Mouse (Mus musculus) limb, embryonic 14.5 days (tissue): ENCODE measurements around the gene Sbds. TPM values are rescaled to one million over a fixed set of nuclear protein-coding genes. Genes with fewer than 3 reads are reported as not detected.

ENCODE experiments used
- ATAC-seq: fragments of 200-750 bp; cut with Nextera tagmentation; 2 replicates; pipeline ENCODE4 v1.8.0; 2017; ENCODE audit warnings: low read depth, moderate number of reproducible peaks, moderate TSS enrichment; ENCODE audit not compliant: low FRiP score
- DNase-seq: peaks from one replicate; pipeline ENCODE4 v3.0.0-alpha.2; 2015; ENCODE audit warnings: low spot score
- H3K27ac ChIP-seq: fragments of 300-500 bp; sonication (generic); replicated peaks from 2 replicates; pipeline ENCODE4 v1.5.1; 2014; ENCODE audit warnings: low read depth, mild to moderate bottlenecking, low read length, moderate library complexity, mixed read lengths
- H3K27me3 ChIP-seq: fragments of 300-500 bp; sonication (generic); 2 replicates; pipeline ENCODE4 v1.6.1; 2014; ENCODE audit warnings: low read length, mixed read lengths; ENCODE audit not compliant: control insufficient read depth, insufficient read depth
- H3K36me3 ChIP-seq: fragments of 300-500 bp; sonication (generic); 2 replicates; pipeline ENCODE4 v1.6.1; 2014; ENCODE audit warnings: mild to moderate bottlenecking, low read length, moderate library complexity, mixed read lengths; ENCODE audit not compliant: control insufficient read depth, insufficient read depth
- H3K4me1 ChIP-seq: fragments of 300-500 bp; sonication (generic); 2 replicates; pipeline ENCODE4 v1.6.1; 2014; ENCODE audit warnings: antibody characterized with exemption, low read length, mixed read lengths; ENCODE audit not compliant: control insufficient read depth, insufficient read depth
- H3K4me2 ChIP-seq: fragments of 300-500 bp; sonication (generic); replicated peaks from 2 replicates; pipeline ENCODE4 v1.6.1; 2014; ENCODE audit warnings: low read depth, mild to moderate bottlenecking, low read length, moderate library complexity; ENCODE audit not compliant: severe bottlenecking
- H3K4me3 ChIP-seq: fragments of 300-500 bp; sonication (generic); replicated peaks from 2 replicates; pipeline ENCODE4 v1.5.1; 2014; ENCODE audit warnings: low read length
- H3K9ac ChIP-seq: fragments of 300-500 bp; sonication (generic); 2 replicates; pipeline ENCODE4 v1.6.1; 2014; ENCODE audit warnings: mild to moderate bottlenecking, low read depth, low read length, moderate library complexity; ENCODE audit not compliant: severe bottlenecking
- H3K9me3 ChIP-seq: fragments of 300-500 bp; sonication (generic); 2 replicates; pipeline ENCODE4 v1.6.1; 2016; ENCODE audit warnings: low read length; ENCODE audit not compliant: control insufficient read depth
- POLR2A ChIP-seq: fragments of 200-500 bp; IDR thresholded peaks from 2 replicates; pipeline ENCODE4 v1.8.0; 2012; ENCODE audit warnings: inconsistent platforms, mild to moderate bottlenecking, moderate library complexity, borderline replicate concordance; ENCODE audit not compliant: insufficient read depth, insufficient read length; ENCODE audit errors: extremely low read depth
- WGBS: fragments of 180-500 bp; shearing (Covaris S2); extraction: QIAGEN DNeasy Blood & Tissue Kit; methylation state at CpG from one replicate; pipeline ENCODE4 v1.1.7; 2014; 5-methylcytosine and 5-hydroxymethylcytosine counted together
- polyA plus RNA-seq, 2 experiments: library from polyadenylated mRNA; depleted of rRNA in 1 of 2; stranded (reverse) in 1 of 2; unstranded in 1 of 2; fragments of >200 nt; fragmentation: Nextera tagmentation in 1 of 2; extraction: Ambion mirVana in 1 of 2; gene quantifications; 2 replicates each; pipeline versions ENCODE4 v1.2.1 to v1.2.3; 2012 to 2014

Gene Sbds
- polyA plus RNA-seq, 2 experiments: 50.8 to 51.9 TPM

GRCm38 (mm10) chr5:130239856-130240255 is 15.5 kb downstream of the Sbds start:
- H3K4me1 ChIP-seq: no peaks in the 10 kb centered on the region
- no peaks in the 10 kb centered on the region for H3K27me3 ChIP-seq
- no peak overlapping the region for H3K4me2 ChIP-seq
- H3K27ac ChIP-seq: no peak overlapping the region
- peaks cover 94% of the 10 kb centered on the region for H3K36me3 ChIP-seq
- no peak for DNase-seq
- ATAC-seq: no peak
- no peak for TF ChIP-seq POLR2A
- no peak overlapping the region for H3K9ac ChIP-seq
- no peaks in the 10 kb centered on the region for H3K9me3 ChIP-seq
- no peak overlapping the region for H3K4me3 ChIP-seq
- 95% methylated on average over 2 of the region's 2 CpGs for whole genome bisulfite sequencing

- TF ChIP-seq POLR2A: no peak
- Histone ChIP-seq H3K9me3 (no peaks in the 10 kb centered on the region), H3K9ac (no peak overlapping the region), H3K27ac (no peak overlapping the region), H3K4me3 (no peak overlapping the region), H3K36me3 (peaks cover 94% of the 10 kb centered on the region), H3K4me2 (no peak overlapping the region), H3K27me3 (no peaks in the 10 kb centered on the region), H3K4me1 (no peaks in the 10 kb centered on the region)
- no peak for ATAC-seq
- 92% methylated on average over 7 of the region's 7 CpGs for WGBS
- DNase-seq: no peak
Observed at GRCm38 (mm10) chr5:130239236-130239635, 16.1 kb downstream of the Sbds start.

GRCm38 (mm10) chr5:130236302-130236701 is 19.0 kb downstream of the Sbds start:
- ATAC-seq: no peak
- WGBS: 92% methylated on average over 8 of the region's 8 CpGs
- Histone ChIP-seq H3K36me3 (peaks cover 98% of the 10 kb centered on the region), H3K27me3 (no peaks in the 10 kb centered on the region), H3K4me3 (no peak overlapping the region), H3K9me3 (no peaks in the 10 kb centered on the region), H3K4me2 (no peak overlapping the region), H3K4me1 (no peaks in the 10 kb centered on the region), H3K9ac (no peak overlapping the region), H3K27ac (no peak overlapping the region)
- no peak for TF ChIP-seq POLR2A
- DNase-seq: no peak

GRCm38 (mm10) chr5:130228120-130228519 is 27.2 kb downstream of the Sbds start:
- Histone ChIP-seq H3K9ac (no peak overlapping the region), H3K9me3 (no peaks in the 10 kb centered on the region), H3K4me3 (no peak overlapping the region), H3K4me2 (no peak overlapping the region), H3K27me3 (no peaks in the 10 kb centered on the region), H3K4me1 (peaks cover 7% of the 10 kb centered on the region), H3K36me3 (peaks cover 43% of the 10 kb centered on the region), H3K27ac (no peak overlapping the region)
- no peak for TF ChIP-seq POLR2A
- 71% methylated on average over 4 of the region's 4 CpGs for WGBS
- ATAC-seq: no peak
- DNase-seq: no peak

- no peak for DNase-seq
- 89% methylated on average over 3 of the region's 3 CpGs for WGBS
Observed at GRCm38 (mm10) chr5:130226790-130227189, 28.5 kb downstream of the Sbds start.

More at GRCm38 (mm10) chr5:130226790-130227189, 28.5 kb downstream of the Sbds start:
- TF ChIP-seq POLR2A: no peak
- no peak overlapping the region for H3K9ac ChIP-seq
- H3K4me1 ChIP-seq: peaks cover 9% of the 10 kb centered on the region
- H3K27me3 ChIP-seq: no peaks in the 10 kb centered on the region
- H3K36me3 ChIP-seq: peaks cover 29% of the 10 kb centered on the region
- H3K27ac ChIP-seq: no peak overlapping the region
- H3K9me3 ChIP-seq: no peaks in the 10 kb centered on the region
- no peak overlapping the region for H3K4me3 ChIP-seq
- ATAC-seq: no peak
- H3K4me2 ChIP-seq: no peak overlapping the region
